Mouse (Mus musculus) brain, embryonic 14.5 days (tissue): Measurements from ENCODE around the gene Keap1.

Experiments used
- CTCF ChIP-seq: fragments of 200-500 bp; IDR thresholded peaks from 2 replicates; pipeline ENCODE4 v1.5.1; 2012; ENCODE audit warnings: inconsistent platforms, mild to moderate bottlenecking, moderate library complexity, borderline replicate concordance; ENCODE audit not compliant: insufficient read depth, insufficient read length; ENCODE audit errors: extremely low read depth
- POLR2A ChIP-seq: fragments of 200-500 bp; IDR thresholded peaks from 2 replicates; pipeline ENCODE4 v1.6.1; 2012; ENCODE audit warnings: mild to moderate bottlenecking, inconsistent platforms, borderline replicate concordance; ENCODE audit not compliant: poor library complexity, insufficient read depth, insufficient read length, severe bottlenecking; ENCODE audit errors: extremely low read depth

DNA sequence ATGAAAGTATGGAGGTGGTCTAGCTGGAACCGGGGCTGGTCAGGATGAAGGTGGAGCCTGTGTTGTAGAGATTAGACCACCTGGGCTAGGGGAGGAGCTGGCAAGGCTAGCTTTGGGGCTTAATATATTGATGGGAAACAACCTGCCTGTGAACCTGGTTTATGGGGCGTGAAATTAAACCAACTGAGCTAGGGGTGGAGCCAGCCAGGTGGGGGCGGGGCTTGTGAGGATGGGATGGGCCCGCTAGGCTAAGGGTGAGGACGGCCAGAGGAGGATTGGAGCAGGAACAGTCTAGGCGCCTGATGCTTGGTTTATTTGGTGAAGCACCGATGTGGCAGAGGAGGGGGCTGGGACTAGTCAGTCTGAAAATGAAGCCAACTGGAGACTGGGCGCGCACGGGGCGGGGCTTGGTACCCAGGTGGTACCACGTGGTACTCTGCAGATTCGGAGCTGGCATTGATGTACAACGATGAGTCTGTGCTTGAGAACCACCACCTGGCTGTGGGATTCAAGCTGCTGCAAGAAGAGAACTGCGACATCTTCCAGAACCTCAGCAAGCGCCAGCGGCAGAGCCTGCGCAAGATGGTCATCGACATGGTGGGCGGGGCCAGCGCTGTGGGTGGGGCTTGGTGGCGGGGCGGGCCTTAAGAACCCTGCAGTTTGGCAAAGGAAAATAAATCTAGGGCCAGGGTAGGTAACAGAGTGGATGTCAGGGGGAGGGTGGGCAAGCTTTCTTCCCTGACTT, 34.5 kb downstream of the Keap1 start:
- no peak for TF ChIP-seq POLR2A
- no peak for TF ChIP-seq CTCF
